Mouse (Mus musculus) heart, postnatal 0 days (tissue): Measurements from ENCODE around the gene Plin2.
"Not testable (repeated sequence)": the region's sequence is repeated elsewhere in the genome, so short reads cannot be mapped to it uniquely, and the experiment has no call there.

ENCODE experiments used
- CTCF ChIP-seq: IDR thresholded peaks from 2 replicates; pipeline ENCODE4 v1.5.1; 2016; ENCODE audit warnings: antibody characterized with exemption, control low read depth, low read depth
- EP300 ChIP-seq: IDR thresholded peaks from 2 replicates; pipeline ENCODE4 v1.6.1; 2016; ENCODE audit warnings: antibody characterized with exemption, low read depth

- TF ChIP-seq CTCF, EP300: not testable (repeated sequence)
These were observed 21.5 kb downstream of the Plin2 start for GRCm38 (mm10) chr4:86648394-86648793.
